Mouse (Mus musculus): ENCODE measurements around the gene Krtcap3.

DNA sequence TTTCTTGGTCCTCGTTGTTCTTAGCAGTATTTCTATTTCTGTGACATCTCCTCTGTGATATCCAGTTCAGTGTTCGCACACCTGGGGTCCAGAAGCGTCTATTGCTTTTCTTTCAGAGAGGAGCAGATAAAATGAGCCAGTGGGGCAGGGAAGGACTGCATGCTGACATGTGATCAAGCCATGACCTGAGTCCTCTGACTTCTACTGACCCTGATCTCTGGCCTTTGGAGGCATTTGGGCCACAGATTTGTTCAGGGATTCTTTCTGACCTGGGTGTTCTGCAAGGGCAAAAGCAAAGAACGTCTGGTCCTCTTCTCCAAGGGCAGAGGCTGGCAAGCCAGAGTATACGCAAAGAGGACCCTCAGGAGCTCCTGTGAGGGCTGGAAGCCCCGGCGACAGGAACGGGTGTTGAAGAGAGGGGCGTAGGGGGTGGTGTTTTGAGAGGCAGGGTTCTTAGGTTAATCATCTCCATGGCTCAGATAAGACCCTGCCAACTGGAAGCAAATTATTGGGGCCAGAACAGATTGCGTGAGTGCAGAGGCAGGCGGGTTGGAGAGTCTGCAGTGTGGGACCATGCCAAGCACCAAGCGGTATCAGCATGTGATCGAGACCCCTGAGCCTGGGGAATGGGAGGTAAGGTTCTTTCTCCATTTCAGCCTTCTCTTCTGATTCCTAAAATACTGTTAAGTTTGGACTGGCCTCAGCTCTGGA lies 45.7 kb downstream of the Krtcap3 start, which contains the start of gene Gckr:
- TF ChIP-seq CTCF (IDR thresholded peaks at IDR 0.05) (no peak), EP300 (IDR thresholded peaks at IDR 0.05) (no peak)

All from lung, postnatal 0 days (tissue).